Mouse (Mus musculus): ENCODE results near the gene Adm2.

DNA sequence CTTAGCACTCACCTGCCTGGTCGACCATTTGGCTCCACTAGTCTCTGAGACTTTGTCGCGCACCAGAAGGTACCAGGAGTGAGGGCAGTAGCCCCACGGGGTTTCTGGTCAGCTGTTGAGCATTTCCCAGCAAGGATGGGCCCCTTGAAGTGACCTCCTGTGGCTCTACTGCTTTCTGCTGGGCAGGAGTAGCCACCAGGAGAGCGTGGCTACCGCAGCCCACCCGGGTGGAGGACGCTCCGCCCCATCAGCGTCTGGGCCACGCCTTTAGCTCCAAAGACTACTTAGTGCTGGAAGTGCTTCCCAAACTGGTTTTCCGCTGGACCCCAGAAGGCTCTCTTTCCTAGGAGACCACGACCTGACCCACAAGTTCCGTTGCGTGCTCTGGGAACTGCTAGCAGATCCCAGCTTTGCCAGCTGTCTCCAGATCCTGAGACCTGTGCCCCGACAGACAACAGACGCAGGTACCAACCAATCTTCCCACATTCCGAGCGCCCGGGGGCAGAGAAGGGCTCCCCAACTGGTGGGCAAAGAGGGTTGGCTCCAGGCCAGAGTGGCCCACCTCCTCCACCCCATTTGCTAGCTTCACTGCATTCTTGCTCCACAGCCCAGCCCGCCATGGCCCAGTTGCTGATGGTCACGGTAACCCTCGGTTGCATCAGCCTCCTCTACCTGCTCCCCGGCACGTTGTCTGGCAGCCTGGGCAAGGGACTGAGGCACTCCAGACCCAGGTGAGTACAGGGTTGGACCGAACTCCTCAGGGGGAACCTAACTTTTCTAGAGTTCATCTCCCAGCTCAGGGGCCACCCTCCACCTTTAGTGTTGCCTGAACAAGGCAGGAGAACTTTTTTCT, at the start of gene Adm2:
- TF ChIP-seq CHD2 (IDR thresholded peaks at IDR 0.05; ENCODE audit: low read depth, low read length) (no peak), HCFC1 (IDR thresholded peaks at IDR 0.05; ENCODE audit: borderline replicate concordance, insufficient read depth, low read length) (no peak), ZC3H11A (IDR thresholded peaks at IDR 0.05; ENCODE audit: borderline replicate concordance, low read depth, low read length) (no peak), ZNF384 (IDR thresholded peaks at IDR 0.05; ENCODE audit: low read depth, low read length) (no peak), MAFK (IDR thresholded peaks at IDR 0.05; ENCODE audit: insufficient read depth, low read depth, low read length) (no peak)

All from ES-E14 (cell line).